ENCODE assay signal across 8 mouse cellular contexts in genomic region chr3:95042166-95042837, GRCm38 (mm10). TPM values are rescaled to one million over a fixed set of nuclear protein-coding genes. Genes with fewer than 3 reads are reported as not detected.
A peak's percentile ranks its signal among the peaks of the same experiment; 100 is the strongest.
DNase-seq lines count a peak whose midpoint lies in the region; ATAC-seq lines count a peak whose summit lies in the region.

Psmd4 (minus strand) TSS chr3:95042614.

- peak; percentile 96 for ATAC-seq in erythroblast, adult 5-6 weeks (replicated peaks; ENCODE audit: low FRiP score, poor library complexity, severe bottlenecking)
- peak; percentile 99 for ATAC-seq in kidney, embryonic 15.5 days (replicated peaks; ENCODE audit: low FRiP score)
- ATAC-seq in monocyte, adult 5-6 weeks (replicated peaks; ENCODE audit: insufficient number of reproducible peaks, low FRiP score, low TSS enrichment, poor library complexity, severe bottlenecking), result peak; percentile 99

- peak within 1 kb of the TSS; percentile 86 for H3K27ac ChIP-seq in heart, embryonic 10.5 days
- peak within 1 kb of the TSS; percentile 83 for H3K27ac ChIP-seq in kidney, embryonic 15.5 days

- peaks cover 25% of the 10 kb centered on the region for H3K36me3 ChIP-seq in heart, embryonic 10.5 days
- H3K36me3 ChIP-seq in kidney, embryonic 15.5 days, result peaks cover 27% of the 10 kb centered on the region

- peak within 1 kb of the TSS; percentile 68 for H3K4me2 ChIP-seq in kidney, embryonic 15.5 days

- peak; percentile 99 for DNase-seq in B cell, adult 2 months
- peak; percentile 99 for DNase-seq in brain, adult 2 months (ENCODE audit: low read depth, low spot score)
- DNase-seq in heart, embryonic 10.5 days (ENCODE audit: low spot score), result peak; percentile 100
- DNase-seq in liver, result peak; percentile 98
- DNase-seq in spleen, postnatal 4 days (ENCODE audit: low spot score in 2 of 2), result peak; percentile 96 to 97

- H3K9me3 ChIP-seq in heart, embryonic 10.5 days, result no peaks in the 10 kb centered on the region
- no peaks in the 10 kb centered on the region for H3K9me3 ChIP-seq in kidney, embryonic 15.5 days (replicated peaks)

- peaks cover 11% of the 10 kb centered on the region; the same call in 1 of the 2 replicates for H3K4me1 ChIP-seq in heart, embryonic 10.5 days
- peaks cover 11% of the 10 kb centered on the region for H3K4me1 ChIP-seq in kidney, embryonic 15.5 days

- no peaks in the 10 kb centered on the region for H3K27me3 ChIP-seq in heart, embryonic 10.5 days (ENCODE audit: insufficient read depth, poor library complexity, severe bottlenecking)
- H3K27me3 ChIP-seq in kidney, embryonic 15.5 days, result no peaks in the 10 kb centered on the region

- peak within 1 kb of the TSS; percentile 77 for H3K4me3 ChIP-seq in heart, embryonic 10.5 days
- peak within 1 kb of the TSS; percentile 87 for H3K4me3 ChIP-seq in kidney, embryonic 15.5 days (replicated peaks)

- under 1% methylated on average over 36 of the region's 36 CpGs for WGBS in heart, embryonic 10.5 days
- under 1% methylated on average over 36 of the region's 36 CpGs for WGBS in kidney, embryonic 15.5 days

- peak within 1 kb of the TSS; percentile 82 for H3K9ac ChIP-seq in kidney, embryonic 15.5 days

RNA-seq across cellular contexts. Expression of gene Psmd4, which starts in this region (rescaled TPM):
- 76.9 and 89.3 TPM in 2 replicates for total RNA-seq in erythroblast, adult 5-6 weeks (2015; ENCODE audit: low replicate concordance)
- total RNA-seq in erythroblast, adult 5-6 weeks (2017; ENCODE audit: low replicate concordance), result 102 and 150 TPM in 2 replicates
- 282 and 332 TPM in 2 replicates for polyA plus RNA-seq in heart, embryonic 10.5 days (2016; fragmentation: Nextera tagmentation; extraction: Ambion mirVana)
- 248 and 271 TPM in 2 replicates for polyA plus RNA-seq in kidney, embryonic 15.5 days (2015; fragmentation: Nextera tagmentation; extraction: Ambion mirVana)
- 201 to 282 TPM (median 263 TPM) in 3 replicates for total RNA-seq in monocyte, adult 5-6 weeks (2017)

Comparison
In these comparisons a context has a peak if more than half of its experiments do, and no peak if none do; other contexts are left out.
1. Peak in every context shown above with its lines: DNase-seq, ATAC-seq, H3K4me3 ChIP-seq and H3K27ac ChIP-seq.